Mouse (Mus musculus) 416B (cell line): ENCODE results near the gene Mrps5.

Experiments
- DNase-seq: peaks from one replicate; pipeline ENCODE4 v3.0.0; 2011; ENCODE audit warnings: low read depth

Mrps5 gene

GRCm38 (mm10) chr2:127619311-127619710 lies 32.3 kb downstream of the Mrps5 start:
- peak; percentile 35 for DNase-seq

GRCm38 (mm10) chr2:127622065-127622464 lies 35.0 kb downstream of the Mrps5 start:
- no peak for DNase-seq

GRCm38 (mm10) chr2:127624786-127625185 lies 37.8 kb downstream of the Mrps5 start:
- no peak for DNase-seq

- DNase-seq, result no peak
These were observed 38.6 kb downstream of the Mrps5 start for GRCm38 (mm10) chr2:127625659-127626058.

- no peak for DNase-seq
These were observed 40.3 kb downstream of the Mrps5 start for GRCm38 (mm10) chr2:127627354-127627753.

- DNase-seq, result no peak
These were observed 41.1 kb downstream of the Mrps5 start for GRCm38 (mm10) chr2:127627990-127628570.

GRCm38 (mm10) chr2:127632601-127633000 lies 45.6 kb downstream of the Mrps5 start:
- DNase-seq, result no peak

- DNase-seq, result no peak
These were observed 48.6 kb downstream of the Mrps5 start for GRCm38 (mm10) chr2:127635581-127635980.

GRCm38 (mm10) chr2:127638973-127639372 lies 52.0 kb downstream of the Mrps5 start:
- no peak for DNase-seq

- DNase-seq, result no peak
These were observed 57.0 kb downstream of the Mrps5 start for GRCm38 (mm10) chr2:127643728-127644704.

- no peak for DNase-seq
These were observed 59.9 kb downstream of the Mrps5 start for GRCm38 (mm10) chr2:127646875-127647274.

GRCm38 (mm10) chr2:127648145-127648544 lies 61.1 kb downstream of the Mrps5 start:
- no peak for DNase-seq

GRCm38 (mm10) chr2:127649921-127650320 lies 62.9 kb downstream of the Mrps5 start:
- DNase-seq, result no peak

GRCm38 (mm10) chr2:127651601-127652000 lies 64.6 kb downstream of the Mrps5 start:
- no peak for DNase-seq

- no peak for DNase-seq
These were observed 65.3 kb downstream of the Mrps5 start for GRCm38 (mm10) chr2:127652335-127652734.

- DNase-seq, result no peak
These were observed 65.8 kb downstream of the Mrps5 start for GRCm38 (mm10) chr2:127652805-127653204.

GRCm38 (mm10) chr2:127654786-127655185 lies 67.8 kb downstream of the Mrps5 start:
- no peak for DNase-seq

GRCm38 (mm10) chr2:127655419-127655818 lies 68.4 kb downstream of the Mrps5 start:
- DNase-seq, result no peak

GRCm38 (mm10) chr2:127656086-127656720 lies 69.2 kb downstream of the Mrps5 start, which contains the start of gene Mal:
Mal (minus strand) TSS chr2:127656695.
- no peak for DNase-seq
